Mouse (Mus musculus) liver, adult 2 months (tissue): Measurements from ENCODE around the gene Insyn1.

Experiments
- CTCF ChIP-seq: fragments of 200-500 bp; IDR thresholded peaks from 2 replicates; pipeline ENCODE4 v1.5.1; 2011; ENCODE audit warnings: low read depth, low read length, control low read depth
- POLR2A ChIP-seq: fragments of 200-500 bp; IDR thresholded peaks from 2 replicates; pipeline ENCODE4 v1.6.1; 2011; ENCODE audit warnings: low read length, control low read depth; ENCODE audit not compliant: insufficient read depth; ENCODE audit errors: extremely low read depth

- TF ChIP-seq POLR2A (no peak), CTCF (no peak)
Observed at GRCm38 (mm10) chr9:58487076-58487475, 1.3 kb upstream of the Insyn1 start.
